Mouse (Mus musculus): ENCODE measurements around the gene Ccr4.
A peak's percentile ranks its signal among the peaks of the same experiment; 100 is the strongest.

The Ccr4 gene

GRCm38 (mm10) chr9:114504816-114505215 is at the start of gene Ccr4:
TSS of gene Ccr4 (minus strand) at chr9:114504916.
- no peak for DNase-seq (ENCODE audit: extremely low spot score, low read depth, low spot score)

GRCm38 (mm10) chr9:114553828-114554227 is 49.1 kb upstream of the Ccr4 start:
- DNase-seq (ENCODE audit: extremely low spot score, low read depth, low spot score): no peak

DNA sequence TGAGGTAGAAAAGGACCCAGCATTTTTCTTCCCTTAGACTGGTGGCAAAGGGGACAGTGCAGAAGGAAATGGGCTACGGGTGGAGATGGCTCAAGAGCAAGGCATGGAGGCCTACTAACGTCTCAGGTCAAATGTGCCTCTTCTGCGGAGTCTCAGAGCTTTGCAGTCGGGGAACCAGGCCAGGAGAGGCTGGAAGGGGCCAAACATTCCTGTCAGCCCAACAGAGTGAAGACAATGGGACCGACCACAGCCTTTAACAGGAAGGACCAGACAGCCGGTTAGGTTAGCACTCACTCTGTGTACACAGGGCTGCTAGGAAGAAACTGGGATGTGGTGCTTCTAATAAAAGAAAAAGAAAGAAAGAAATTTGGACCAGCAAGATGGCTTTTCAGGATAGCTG is 45.3 kb upstream of the Ccr4 start:
- no peak for DNase-seq (ENCODE audit: extremely low spot score, low read depth, low spot score)

- DNase-seq (ENCODE audit: extremely low spot score, low read depth, low spot score): no peak
These were observed 44.4 kb upstream of the Ccr4 start for GRCm38 (mm10) chr9:114549117-114549516.

DNA sequence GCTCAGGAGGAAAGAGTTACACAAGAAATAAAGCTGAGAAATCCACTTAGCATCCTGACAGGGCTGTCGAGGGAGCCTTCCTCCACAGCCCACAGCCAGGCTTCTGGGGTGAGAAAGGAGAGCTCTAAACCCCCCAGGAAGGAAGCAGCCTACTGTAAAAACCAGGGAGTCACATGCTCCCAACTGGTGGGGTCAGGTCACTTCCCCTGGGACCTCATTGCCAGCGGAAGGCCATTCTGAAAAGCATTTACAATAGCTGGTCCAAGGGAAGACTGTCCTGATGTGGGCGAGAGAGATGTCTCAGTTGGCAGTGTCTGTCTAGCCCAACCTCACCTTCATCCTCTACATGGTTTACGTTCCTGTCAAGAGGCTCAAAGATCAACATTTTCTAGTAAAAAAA is 43.8 kb upstream of the Ccr4 start:
- DNase-seq (ENCODE audit: extremely low spot score, low read depth, low spot score): no peak

GRCm38 (mm10) chr9:114547643-114548077 is 42.9 kb upstream of the Ccr4 start:
- no peak for DNase-seq (ENCODE audit: extremely low spot score, low read depth, low spot score)

DNA sequence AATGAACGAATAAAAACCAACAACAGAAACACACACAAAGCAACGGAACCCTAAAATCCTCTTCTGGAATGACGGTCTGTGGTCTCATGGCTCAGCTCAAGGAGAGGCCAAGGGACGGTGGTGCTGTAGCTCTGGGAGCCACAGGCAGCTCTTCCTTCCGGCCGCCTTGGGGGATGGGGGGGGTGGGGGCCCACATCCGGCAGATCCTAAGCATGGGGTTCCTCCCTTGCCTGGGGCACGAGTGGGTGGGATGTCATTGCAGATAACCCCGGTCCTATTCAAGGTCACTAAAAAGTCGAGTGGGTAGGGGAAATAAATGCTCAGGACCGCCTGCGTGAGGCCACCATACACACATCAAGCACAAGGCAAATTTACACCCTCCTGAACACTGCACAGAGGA is 42.0 kb upstream of the Ccr4 start:
- no peak for DNase-seq (ENCODE audit: extremely low spot score, low read depth, low spot score)

- no peak for DNase-seq (ENCODE audit: extremely low spot score, low read depth, low spot score)
These were observed 40.2 kb upstream of the Ccr4 start for GRCm38 (mm10) chr9:114544754-114545393.

DNA sequence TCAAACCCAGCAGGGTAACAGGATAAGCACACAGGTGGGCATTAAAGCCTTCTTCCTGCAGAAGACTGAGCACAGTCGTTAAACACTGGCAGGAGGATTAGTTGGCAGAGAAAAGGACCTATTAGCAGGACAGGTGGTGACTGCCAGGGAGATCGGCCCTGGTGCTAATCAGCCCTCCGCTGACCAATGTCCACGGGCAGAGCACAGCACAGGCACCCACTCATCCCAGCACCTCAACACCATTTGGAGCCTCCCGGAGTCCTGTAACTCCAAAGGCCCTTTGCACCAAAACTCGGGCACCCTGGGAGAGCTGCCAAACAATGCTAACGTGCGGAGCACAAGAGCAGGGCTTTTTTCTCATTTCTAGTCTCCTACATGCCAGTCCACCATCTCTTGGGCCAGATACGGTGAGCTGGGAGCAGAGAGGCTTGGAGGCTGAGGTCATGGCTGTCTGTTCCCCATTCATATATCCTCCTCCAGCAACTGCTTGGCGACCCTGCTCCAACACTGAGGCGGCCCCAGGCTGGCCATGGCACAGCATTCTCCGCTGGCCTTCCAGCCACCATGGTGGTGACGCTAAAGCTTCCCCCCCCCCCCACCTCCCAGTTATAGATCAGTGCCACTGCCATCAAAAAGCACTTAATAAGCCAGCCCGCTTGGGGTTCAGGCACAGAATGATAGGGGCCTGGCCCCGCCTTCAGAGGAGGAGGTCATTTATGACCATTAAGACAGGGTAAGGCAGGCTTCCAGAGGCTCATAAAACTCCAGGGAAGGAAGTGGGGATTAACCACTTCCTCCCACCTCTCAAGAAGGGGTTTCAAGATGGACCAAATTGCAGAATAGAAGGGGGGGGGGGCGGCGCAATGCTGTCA is 39.4 kb upstream of the Ccr4 start:
- no peak for DNase-seq (ENCODE audit: extremely low spot score, low read depth, low spot score)

DNA sequence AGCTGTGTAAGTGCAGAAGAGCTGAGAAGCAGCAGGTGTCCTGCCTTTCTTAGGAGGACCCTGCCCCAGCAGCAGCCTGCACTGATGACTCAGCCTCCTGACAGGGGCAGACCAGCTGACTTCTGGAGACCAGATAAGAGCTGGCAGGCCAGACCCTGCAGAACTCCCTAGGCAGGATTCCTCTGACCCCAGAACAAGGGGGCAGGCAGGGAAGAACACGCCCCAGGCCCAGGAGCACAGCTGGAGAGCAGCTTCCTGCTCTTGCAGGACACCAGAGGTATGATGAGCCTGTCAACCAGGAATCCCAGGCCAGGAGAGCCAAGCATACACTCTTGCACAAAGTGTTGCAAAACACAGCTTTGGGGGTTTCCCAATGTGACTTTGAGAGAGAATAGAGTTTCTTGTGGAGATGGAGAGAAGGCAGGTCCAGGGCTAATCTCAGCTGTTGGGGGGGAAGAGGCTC is 36.6 kb upstream of the Ccr4 start:
- no peak for DNase-seq (ENCODE audit: extremely low spot score, low read depth, low spot score)

GRCm38 (mm10) chr9:114538996-114539563 is 34.4 kb upstream of the Ccr4 start:
- no peak for DNase-seq (ENCODE audit: extremely low spot score, low read depth, low spot score)

DNA sequence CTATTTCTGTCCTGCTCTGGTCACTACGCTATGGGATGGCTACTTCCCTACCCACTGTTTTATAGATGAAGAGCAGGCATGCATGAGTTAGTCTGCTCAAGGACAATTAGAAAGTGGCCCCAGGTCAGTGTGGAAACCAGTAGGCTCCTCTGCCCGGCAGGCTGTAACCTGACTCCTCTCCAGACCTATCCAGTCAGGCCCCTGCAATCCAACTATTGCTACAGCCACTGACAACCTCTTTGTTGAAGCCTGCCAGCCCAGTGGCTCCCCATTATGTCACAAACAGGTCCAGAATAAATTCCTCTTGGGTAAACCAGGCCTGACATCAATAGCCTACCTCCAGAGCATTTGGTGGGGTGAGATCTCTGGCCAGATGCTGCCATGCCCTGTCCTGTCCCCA is 31.9 kb upstream of the Ccr4 start:
- DNase-seq (ENCODE audit: extremely low spot score, low read depth, low spot score): no peak

DNA sequence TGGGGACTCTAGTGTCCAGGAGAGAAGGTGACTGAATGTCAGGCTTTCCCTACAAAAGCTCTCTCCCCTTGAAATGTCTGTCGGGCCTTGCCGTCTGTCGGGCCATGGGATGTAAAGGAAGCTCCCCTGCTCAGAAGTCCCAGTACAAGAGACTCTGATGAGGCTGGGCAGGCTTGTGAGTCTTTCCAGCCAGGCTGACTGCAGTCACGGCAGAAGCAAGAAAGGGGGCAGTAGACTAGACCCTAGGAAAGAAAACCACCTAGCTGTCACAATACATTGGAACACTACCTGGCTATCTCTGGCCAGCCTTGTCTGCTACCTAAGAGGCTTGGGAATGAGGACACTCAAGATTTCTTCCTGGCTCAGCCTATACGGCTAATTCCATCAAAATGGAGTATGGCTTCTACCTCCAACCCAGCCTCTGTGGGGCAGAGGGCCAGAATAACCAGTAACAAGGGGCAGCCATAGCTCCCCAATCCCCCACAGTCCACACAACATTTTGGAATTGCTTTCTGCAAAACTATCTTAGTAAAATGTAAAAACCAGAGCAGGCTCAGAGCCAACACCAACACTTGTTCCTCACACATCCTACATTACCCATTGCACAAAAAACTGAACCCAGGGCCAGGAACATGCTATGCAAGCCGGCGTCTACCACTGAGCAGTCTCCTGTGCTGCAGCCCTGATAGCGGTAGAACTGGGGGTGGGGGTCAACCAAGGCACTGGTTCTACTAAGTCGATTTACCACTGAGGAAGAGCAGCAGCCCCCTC is 30.2 kb upstream of the Ccr4 start:
- no peak for DNase-seq (ENCODE audit: extremely low spot score, low read depth, low spot score)

DNA sequence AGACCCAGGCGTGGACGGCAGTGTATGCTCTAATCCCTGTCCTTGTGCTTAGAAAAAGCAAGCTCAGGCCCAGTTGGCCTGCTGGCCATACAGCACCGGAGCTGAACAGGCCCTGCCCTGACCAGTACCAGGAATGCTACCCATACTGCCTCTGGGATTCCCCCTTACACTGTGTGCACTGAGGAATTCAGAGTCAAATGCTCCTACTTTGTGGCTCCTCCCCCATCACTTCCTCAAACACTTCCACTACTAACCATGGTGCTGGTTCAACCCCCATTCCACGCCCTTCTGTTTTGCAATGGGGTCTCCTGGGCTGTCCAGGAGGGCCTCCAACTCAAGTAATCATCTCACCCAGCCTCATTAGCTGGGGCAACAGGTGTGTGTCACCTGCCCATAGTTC is 29.1 kb upstream of the Ccr4 start:
- no peak for DNase-seq (ENCODE audit: extremely low spot score, low read depth, low spot score)

- no peak for DNase-seq (ENCODE audit: extremely low spot score, low read depth, low spot score)
These were observed 26.6 kb upstream of the Ccr4 start for GRCm38 (mm10) chr9:114531276-114531675.

GRCm38 (mm10) chr9:114528680-114529048 is 23.9 kb upstream of the Ccr4 start:
- DNase-seq (ENCODE audit: extremely low spot score, low read depth, low spot score): no peak

DNA sequence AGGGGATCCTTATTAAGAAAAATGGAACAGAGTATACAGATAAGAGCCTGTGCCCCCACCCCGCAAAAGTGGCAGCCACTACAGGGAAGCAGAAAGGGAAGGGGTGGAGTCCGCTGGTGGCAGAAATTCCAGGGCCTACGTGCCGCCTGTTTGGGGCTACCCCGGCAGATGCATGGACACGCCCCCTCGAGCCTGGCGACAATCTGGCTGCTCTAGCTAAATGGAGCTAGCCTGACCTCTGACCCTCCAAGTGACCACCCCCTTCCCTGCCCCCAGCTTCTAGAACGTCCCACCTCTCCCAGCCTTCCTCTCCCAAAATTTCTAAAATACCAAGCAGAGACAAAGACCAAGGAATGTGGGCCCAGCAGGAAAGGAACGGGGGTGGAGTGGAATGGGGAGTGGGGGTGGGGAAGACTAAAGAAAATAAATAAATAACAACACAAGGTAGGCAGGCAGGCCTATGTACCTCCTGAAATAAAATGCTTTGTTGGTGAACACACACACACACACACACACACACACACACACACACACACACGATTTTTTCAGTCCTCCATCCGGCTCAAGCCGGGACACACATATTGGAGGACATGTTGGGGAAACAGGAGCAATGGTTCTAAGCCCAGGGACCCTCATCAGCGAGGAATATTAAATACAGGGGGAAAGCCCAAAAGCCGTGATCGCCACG is 23.4 kb upstream of the Ccr4 start:
- DNase-seq (ENCODE audit: extremely low spot score, low read depth, low spot score): peak; percentile 57

- no peak for DNase-seq (ENCODE audit: extremely low spot score, low read depth, low spot score)
These were observed 22.4 kb upstream of the Ccr4 start for GRCm38 (mm10) chr9:114527085-114527484.

- no peak for DNase-seq (ENCODE audit: extremely low spot score, low read depth, low spot score)
These were observed 21.9 kb upstream of the Ccr4 start for GRCm38 (mm10) chr9:114526581-114526980.

DNA sequence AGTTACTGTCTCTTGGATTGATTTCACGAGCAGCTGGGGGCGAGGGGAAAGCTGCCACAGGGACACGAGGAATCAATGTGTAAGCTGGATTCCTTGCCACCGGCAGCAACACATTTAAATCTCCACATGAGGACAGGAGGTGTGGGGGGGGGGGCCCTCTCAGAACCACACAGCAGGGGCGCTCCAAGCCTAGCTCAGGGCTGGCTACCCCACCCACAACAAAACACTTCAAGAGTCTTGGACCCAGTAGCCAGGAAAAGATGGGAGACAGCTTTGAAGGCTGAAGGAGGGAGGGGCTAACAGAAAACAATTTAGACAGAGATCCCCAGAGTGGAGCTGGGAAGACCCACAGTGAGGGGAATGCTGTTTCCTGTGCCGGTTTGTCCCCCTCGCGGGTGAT is 21.2 kb upstream of the Ccr4 start:
- no peak for DNase-seq (ENCODE audit: extremely low spot score, low read depth, low spot score)

Measured in hindlimb bud, embryonic 11.5 days (tissue).